Mouse (Mus musculus): ENCODE results near the gene Ccdc14.

DNA sequence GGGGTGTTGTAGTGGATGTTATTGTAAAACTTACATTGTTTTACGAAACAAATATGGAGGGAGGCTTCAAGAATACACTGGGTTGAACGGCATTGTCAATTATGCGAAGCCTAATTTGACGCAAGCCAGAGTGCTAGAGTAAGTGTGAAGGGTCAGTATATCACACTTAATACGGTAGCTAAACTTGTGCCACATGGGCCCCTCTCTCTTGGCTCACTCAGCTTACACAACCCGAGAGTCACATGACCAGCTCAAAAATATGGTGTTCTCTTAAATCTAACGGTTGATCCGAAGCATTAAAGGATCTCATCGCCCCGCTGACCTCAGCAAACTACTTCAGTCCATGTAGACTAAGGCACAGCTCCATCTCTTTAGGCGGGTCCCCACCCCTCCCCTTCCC, 32.0 kb upstream of the Ccdc14 start:
- TF ChIP-seq POLR2A (IDR thresholded peaks at IDR 0.05; ENCODE audit: insufficient read length, low read depth) (no peak), TCF12 (IDR thresholded peaks at IDR 0.05; ENCODE audit: insufficient read depth, poor library complexity, severe bottlenecking) (no peak), POLR2AphosphoS2 (IDR thresholded peaks at IDR 0.05; ENCODE audit: insufficient read length, low read depth) (no peak), MAX (IDR thresholded peaks at IDR 0.05; ENCODE audit: low read depth) (no peak), USF1 (IDR thresholded peaks at IDR 0.05; ENCODE audit: low read depth) (no peak), E2F4 (IDR thresholded peaks at IDR 0.05; ENCODE audit: insufficient read depth) (no peak), MYOD1 (IDR thresholded peaks at IDR 0.05; ENCODE audit: control insufficient read depth in 1 of 3, insufficient read length in 2 of 3, low read depth in 2 of 3) (no peak), TCF3 (IDR thresholded peaks at IDR 0.05; ENCODE audit: insufficient read length, low read depth) (no peak), REST (IDR thresholded peaks at IDR 0.05; ENCODE audit: insufficient read depth, insufficient read length) (no peak), MYOG (IDR thresholded peaks at IDR 0.05; ENCODE audit: control insufficient read depth in 1 of 3, insufficient read depth in 1 of 3, insufficient read length in 2 of 3, low read depth in 2 of 3) (no peak), CEBPB (IDR thresholded peaks at IDR 0.05; ENCODE audit: insufficient read depth, poor library complexity, severe bottlenecking) (no peak), SRF (IDR thresholded peaks at IDR 0.05; ENCODE audit: control insufficient read depth, insufficient read length, low read depth) (no peak)
